Mouse (Mus musculus) G1E (cell line): ENCODE measurements at regions not wholly inside any gene's neighbourhood (a gene's known extent, or its start where the extent isn't known, plus 50 kb on each side); places are given as distances from the start of the nearest gene placed in this dataset.

Experiments
- CTCF ChIP-seq: IDR thresholded peaks from 2 replicates; pipeline ENCODE4 v1.5.1; 2012; ENCODE audit warnings: low read depth, low read length, inconsistent platforms, mixed read lengths
- GATA1 ChIP-seq: IDR thresholded peaks from 2 replicates; pipeline ENCODE4 v1.6.1; 2012; ENCODE audit warnings: borderline replicate concordance, low read length, inconsistent platforms, mixed read lengths
- GATA2 ChIP-seq: IDR thresholded peaks from 2 replicates; pipeline ENCODE4 v1.6.1; 2012; ENCODE audit warnings: low read depth, low read length, inconsistent platforms, borderline replicate concordance
- POLR2AphosphoS5 ChIP-seq: IDR thresholded peaks from 2 replicates; pipeline ENCODE4 v1.6.1; 2012; ENCODE audit warnings: low read depth, low read length, inconsistent platforms; ENCODE audit not compliant: insufficient replicate concordance
- TAL1 ChIP-seq: conservative IDR thresholded peaks from 2 replicates; pipeline ENCODE4 v1.6.1; 2012; ENCODE audit warnings: low read depth, low read length, inconsistent platforms, mixed read lengths

DNA sequence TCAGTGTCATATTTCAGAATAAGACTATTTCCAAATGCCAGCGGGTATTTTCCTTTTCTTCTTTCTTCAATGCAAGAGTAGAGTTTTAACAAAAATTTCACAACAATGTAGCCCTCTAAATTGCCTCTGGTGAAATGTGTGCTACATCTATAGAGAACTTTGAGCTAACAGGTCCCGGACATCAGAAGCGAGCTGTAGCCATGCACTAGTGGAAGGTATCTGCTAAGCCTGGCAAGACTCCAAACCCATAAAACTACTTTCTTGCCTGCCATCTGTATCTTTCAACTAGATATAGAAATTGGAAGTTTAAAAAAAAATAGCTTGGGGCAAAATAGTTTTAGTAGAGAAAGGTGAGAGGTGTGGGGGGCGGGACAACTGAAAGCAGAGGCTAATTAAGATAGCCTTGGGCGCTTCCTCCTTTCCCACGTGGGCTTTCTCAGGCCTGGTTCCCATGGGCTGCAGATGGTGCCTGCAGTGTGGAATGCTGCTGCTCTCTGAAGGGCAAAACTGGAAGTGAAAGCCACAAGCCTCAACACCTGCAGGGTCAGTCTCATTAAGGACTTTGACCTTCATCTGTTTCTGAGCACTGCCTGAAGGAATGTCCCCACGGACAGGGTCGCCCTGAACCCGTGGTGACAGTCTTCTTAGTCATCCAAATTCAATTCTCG lies 160.9 kb downstream of the S1pr1 start:
- TF ChIP-seq GATA1 (no peak), CTCF (no peak), POLR2AphosphoS5 (no peak), TAL1 (no peak), GATA2 (no peak)
